Mouse (Mus musculus): ENCODE results near the gene Scaf11. TPM values are rescaled to one million over a fixed set of nuclear protein-coding genes. Genes with fewer than 3 reads are reported as not detected.
"Not testable (repeated sequence)": the region's sequence is repeated elsewhere in the genome, so short reads cannot be mapped to it uniquely, and the experiment has no call there.

Gene Scaf11
- polyA plus RNA-seq, 1 experiment = 5.9 TPM

DNA sequence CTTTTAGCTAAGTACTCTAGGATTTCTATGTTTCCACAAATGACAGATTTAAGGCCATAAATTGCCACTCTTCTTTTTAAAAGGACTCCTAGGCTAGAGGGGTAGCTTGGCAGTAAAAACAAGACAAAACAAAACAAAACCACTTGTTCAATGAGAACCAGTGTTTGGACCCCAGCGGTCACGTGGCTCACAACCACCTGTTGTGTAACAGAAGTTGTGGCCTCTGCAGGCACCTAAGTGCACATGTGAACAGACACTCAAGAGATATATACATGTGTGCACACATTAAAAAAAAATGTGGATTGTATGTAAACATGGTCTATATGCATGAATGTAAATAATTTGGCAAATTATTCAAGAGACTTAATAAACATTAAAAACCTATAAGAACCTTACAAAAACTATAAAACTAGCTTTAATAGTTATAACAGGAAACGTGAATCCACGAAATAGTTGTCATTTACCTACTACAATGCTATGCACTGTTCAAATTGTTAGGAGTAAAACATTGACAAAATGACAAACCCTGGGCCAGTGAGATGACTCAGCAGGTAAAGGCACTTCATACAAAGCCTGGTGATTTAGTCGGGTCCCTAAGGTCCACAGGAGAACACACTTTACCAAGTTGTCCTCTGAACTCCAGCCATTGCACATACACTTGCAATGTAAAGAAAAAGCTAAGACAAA lies 3.8 kb downstream of the Scaf11 start:
- Histone ChIP-seq H3K4me1 (ENCODE audit: control insufficient read depth, insufficient read depth, low read length) (peaks cover 3% of the 10 kb centered on the region), H3K27ac (ENCODE audit: control insufficient read depth, insufficient read depth, low read depth, low read length) (no peak overlapping the region), H3K4me3 (ENCODE audit: control insufficient read depth, low read depth, low read length) (no peak overlapping the region), H3K27me3 (ENCODE audit: control insufficient read depth, insufficient read depth, low read length) (no peaks in the 10 kb centered on the region), H3K36me3 (ENCODE audit: control insufficient read depth, insufficient read depth, low read length) (no peaks in the 10 kb centered on the region)
- TF ChIP-seq POLR2A (IDR thresholded peaks at IDR 0.05; ENCODE audit: control insufficient read depth, low read depth, low read length) (no peak), CTCF (IDR thresholded peaks at IDR 0.05; ENCODE audit: control insufficient read depth, insufficient read depth, insufficient replicate concordance, low read depth, low read length) (no peak)

DNA sequence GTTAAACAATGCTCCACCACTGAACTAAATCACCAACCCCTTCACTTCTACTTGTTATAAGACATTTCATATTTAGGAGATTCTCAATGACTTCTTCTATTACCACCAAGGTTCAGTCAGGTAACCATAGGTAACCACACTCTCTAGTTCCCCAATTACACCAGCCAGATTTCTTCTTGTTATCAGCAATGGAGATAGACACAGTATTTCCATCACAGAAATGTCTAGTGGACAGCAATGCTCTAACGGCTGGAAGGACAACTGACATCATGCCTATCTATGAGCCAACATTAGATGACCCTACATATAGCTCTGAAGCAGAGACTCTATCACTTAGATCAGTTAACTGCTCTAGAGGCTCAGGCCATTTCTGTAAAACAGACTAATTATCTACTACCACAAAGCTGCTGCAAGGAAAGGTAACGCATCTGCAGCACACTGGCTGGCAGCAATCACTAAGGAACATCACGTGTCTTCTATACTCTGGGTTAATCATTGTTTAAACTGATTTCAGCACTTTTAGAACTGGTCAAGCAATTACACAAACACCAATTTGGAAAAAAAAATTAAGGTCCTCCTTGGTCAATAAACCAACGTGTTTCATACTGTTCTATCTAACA lies 4.9 kb downstream of the Scaf11 start:
- TF ChIP-seq CTCF (IDR thresholded peaks at IDR 0.05; ENCODE audit: control insufficient read depth, insufficient read depth, insufficient replicate concordance, low read depth, low read length) (no peak), POLR2A (IDR thresholded peaks at IDR 0.05; ENCODE audit: control insufficient read depth, low read depth, low read length) (no peak)
- no peaks in the 10 kb centered on the region for H3K27me3 ChIP-seq (ENCODE audit: control insufficient read depth, insufficient read depth, low read length)
- no peaks in the 10 kb centered on the region; the same call in 1 of the 2 replicates for H3K4me1 ChIP-seq (ENCODE audit: control insufficient read depth, insufficient read depth, low read length)
- H3K4me3 ChIP-seq (ENCODE audit: control insufficient read depth, low read depth, low read length) = no peak overlapping the region
- no peak overlapping the region for H3K27ac ChIP-seq (ENCODE audit: control insufficient read depth, insufficient read depth, low read depth, low read length)
- H3K36me3 ChIP-seq (ENCODE audit: control insufficient read depth, insufficient read depth, low read length) = no peaks in the 10 kb centered on the region

GRCm38 (mm10) chr15:96453346-96453745 lies 7.3 kb downstream of the Scaf11 start:
- Histone ChIP-seq H3K4me1 (ENCODE audit: control insufficient read depth, insufficient read depth, low read length) (no peaks in the 10 kb centered on the region), H3K4me3 (ENCODE audit: control insufficient read depth, low read depth, low read length) (no peak overlapping the region), H3K36me3 (ENCODE audit: control insufficient read depth, insufficient read depth, low read length) (no peaks in the 10 kb centered on the region), H3K27ac (ENCODE audit: control insufficient read depth, insufficient read depth, low read depth, low read length) (no peak overlapping the region), H3K27me3 (ENCODE audit: control insufficient read depth, insufficient read depth, low read length) (no peaks in the 10 kb centered on the region)
- TF ChIP-seq CTCF (IDR thresholded peaks at IDR 0.05; ENCODE audit: control insufficient read depth, insufficient read depth, insufficient replicate concordance, low read depth, low read length) = no peak
- no peak for TF ChIP-seq POLR2A (IDR thresholded peaks at IDR 0.05; ENCODE audit: control insufficient read depth, low read depth, low read length)

DNA sequence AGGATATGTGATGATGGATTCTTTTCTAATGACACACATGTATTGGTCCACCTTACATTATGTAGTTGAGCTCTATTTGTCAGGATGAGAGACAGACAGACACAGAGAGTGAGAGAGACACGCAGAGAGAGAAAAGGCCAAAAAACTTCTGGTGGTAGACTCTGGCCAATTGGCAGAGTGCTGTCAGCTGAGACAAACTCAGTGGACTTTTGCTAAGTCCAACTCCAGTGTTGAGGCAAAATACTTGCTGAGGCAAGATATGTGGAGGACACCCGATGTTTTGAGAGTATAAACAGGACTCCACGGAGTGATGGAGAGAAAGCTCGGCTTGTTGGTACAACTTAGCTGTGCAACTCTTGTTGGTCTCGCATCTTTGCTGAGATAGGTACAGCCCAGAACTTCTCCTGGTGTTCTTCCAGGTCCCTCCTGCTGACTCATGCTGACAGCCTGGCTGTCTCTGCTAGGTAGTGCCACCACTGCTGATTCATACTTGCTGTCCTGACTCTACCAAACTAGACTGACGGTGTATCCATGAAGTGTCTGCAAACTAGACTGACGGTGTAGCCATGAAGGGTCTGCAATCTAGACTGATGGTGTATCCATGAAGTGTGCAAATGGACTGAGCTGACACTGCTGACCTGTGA lies 11.9 kb downstream of the Scaf11 start:
- no peaks in the 10 kb centered on the region for H3K27me3 ChIP-seq (ENCODE audit: control insufficient read depth, insufficient read depth, low read length)
- H3K4me1 ChIP-seq (ENCODE audit: control insufficient read depth, insufficient read depth, low read length) = no peaks in the 10 kb centered on the region
- no peak overlapping the region for H3K4me3 ChIP-seq (ENCODE audit: control insufficient read depth, low read depth, low read length)
- no peak overlapping the region for H3K27ac ChIP-seq (ENCODE audit: control insufficient read depth, insufficient read depth, low read depth, low read length)
- no peaks in the 10 kb centered on the region for H3K36me3 ChIP-seq (ENCODE audit: control insufficient read depth, insufficient read depth, low read length)
- TF ChIP-seq POLR2A (IDR thresholded peaks at IDR 0.05; ENCODE audit: control insufficient read depth, low read depth, low read length) = no peak
- TF ChIP-seq CTCF (IDR thresholded peaks at IDR 0.05; ENCODE audit: control insufficient read depth, insufficient read depth, insufficient replicate concordance, low read depth, low read length) = no peak

GRCm38 (mm10) chr15:96446785-96447184 lies 13.9 kb downstream of the Scaf11 start:
- Histone ChIP-seq H3K4me1 (ENCODE audit: control insufficient read depth, insufficient read depth, low read length) (no peaks in the 10 kb centered on the region), H3K36me3 (ENCODE audit: control insufficient read depth, insufficient read depth, low read length) (no peaks in the 10 kb centered on the region), H3K27me3 (ENCODE audit: control insufficient read depth, insufficient read depth, low read length) (no peaks in the 10 kb centered on the region), H3K27ac (ENCODE audit: control insufficient read depth, insufficient read depth, low read depth, low read length) (no peak overlapping the region), H3K4me3 (ENCODE audit: control insufficient read depth, low read depth, low read length) (no peak overlapping the region)
- TF ChIP-seq POLR2A (IDR thresholded peaks at IDR 0.05; ENCODE audit: control insufficient read depth, low read depth, low read length) = no peak
- no peak for TF ChIP-seq CTCF (IDR thresholded peaks at IDR 0.05; ENCODE audit: control insufficient read depth, insufficient read depth, insufficient replicate concordance, low read depth, low read length)

GRCm38 (mm10) chr15:96441480-96441879 lies 19.2 kb downstream of the Scaf11 start:
- not testable (repeated sequence) for H3K36me3 ChIP-seq (ENCODE audit: control insufficient read depth, insufficient read depth, low read length); H3K27me3 ChIP-seq (ENCODE audit: control insufficient read depth, insufficient read depth, low read length); H3K4me3 ChIP-seq (ENCODE audit: control insufficient read depth, low read depth, low read length); H3K27ac ChIP-seq (ENCODE audit: control insufficient read depth, insufficient read depth, low read depth, low read length); H3K4me1 ChIP-seq (ENCODE audit: control insufficient read depth, insufficient read depth, low read length)

DNA sequence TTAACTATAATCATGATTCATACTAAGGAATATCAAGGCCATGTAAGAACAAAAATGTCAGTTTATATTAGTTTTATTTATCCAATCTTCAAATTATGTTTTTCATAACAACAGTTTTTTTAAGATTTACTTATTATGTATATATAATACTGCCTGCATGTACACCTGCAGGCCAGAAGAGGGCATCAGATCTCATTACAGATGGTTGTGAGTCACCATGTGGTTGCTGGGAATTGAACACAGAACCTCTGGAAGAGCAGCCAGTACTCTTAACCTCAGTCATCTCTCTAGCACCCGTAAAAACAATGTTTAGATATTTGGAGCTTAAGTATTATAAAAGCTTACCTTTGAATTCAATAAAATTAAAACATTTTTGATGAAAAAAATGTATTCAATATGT lies 26.4 kb downstream of the Scaf11 start:
- no peaks in the 10 kb centered on the region for H3K4me1 ChIP-seq (ENCODE audit: control insufficient read depth, insufficient read depth, low read length)
- no peak for TF ChIP-seq POLR2A (IDR thresholded peaks at IDR 0.05; ENCODE audit: control insufficient read depth, low read depth, low read length)
- TF ChIP-seq CTCF (IDR thresholded peaks at IDR 0.05; ENCODE audit: control insufficient read depth, insufficient read depth, insufficient replicate concordance, low read depth, low read length) = no peak
- H3K36me3 ChIP-seq (ENCODE audit: control insufficient read depth, insufficient read depth, low read length) = no peaks in the 10 kb centered on the region
- no peak overlapping the region for H3K27ac ChIP-seq (ENCODE audit: control insufficient read depth, insufficient read depth, low read depth, low read length)
- no peaks in the 10 kb centered on the region for H3K27me3 ChIP-seq (ENCODE audit: control insufficient read depth, insufficient read depth, low read length)
- no peak overlapping the region for H3K4me3 ChIP-seq (ENCODE audit: control insufficient read depth, low read depth, low read length)
